Mouse (Mus musculus) cerebellum, adult 8-10 months (tissue): ENCODE results near the gene Cmtm2b.
"Not testable (repeated sequence)": the region's sequence is repeated elsewhere in the genome, so short reads cannot be mapped to it uniquely, and the experiment has no call there.

ENCODE experiments used
- DNase-seq: peaks from one replicate; pipeline ENCODE4 v3.0.0; 2022

Cmtm2b gene

DNA sequence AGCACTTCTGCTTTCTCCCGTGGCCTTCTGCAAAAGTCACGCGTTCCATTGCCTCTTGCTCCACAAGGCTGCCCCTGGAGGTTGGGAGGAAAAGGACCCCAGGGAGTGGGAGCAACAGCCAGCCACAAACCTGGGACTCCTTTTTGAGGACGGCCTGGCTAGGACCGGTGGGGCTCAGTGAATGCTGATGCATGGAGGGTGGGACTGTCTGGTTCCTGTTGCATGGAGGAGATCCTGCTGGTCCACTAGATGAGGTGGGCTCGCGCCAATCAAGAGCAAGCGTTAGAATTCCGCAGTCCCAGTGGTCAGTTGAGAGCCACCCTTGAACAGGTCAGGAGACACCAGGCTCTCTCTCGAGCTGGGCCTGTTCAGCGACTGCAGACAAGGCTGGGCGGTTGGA, at the start of gene Cmtm2b:
Cmtm2b (plus strand) TSS at position 301 of the 400 bp plus-strand sequence.
- DNase-seq: not testable (repeated sequence)

DNA sequence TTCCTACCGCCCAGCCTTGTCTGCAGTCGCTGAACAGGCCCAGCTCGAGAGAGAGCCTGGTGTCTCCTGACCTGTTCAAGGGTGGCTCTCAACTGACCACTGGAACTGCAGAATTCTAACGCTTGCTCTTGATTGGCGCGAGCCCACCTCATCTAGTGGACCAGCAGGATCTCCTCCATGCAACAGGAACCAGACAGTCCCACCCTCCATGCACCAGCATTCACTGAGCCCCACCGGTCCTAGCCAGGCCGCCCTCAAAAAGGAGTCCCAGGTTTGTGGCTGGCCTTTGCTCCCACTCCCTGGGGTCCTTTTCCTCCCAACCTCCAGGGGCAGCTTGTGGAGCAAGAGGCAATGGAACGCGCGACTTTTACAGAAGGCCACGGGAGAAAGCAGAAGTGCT, 28.9 kb upstream of the Cmtm2b start, which contains the start of gene Cmtm2a:
Cmtm2a (minus strand) TSS at position 101 of the 400 bp plus-strand sequence.
- not testable (repeated sequence) for DNase-seq

DNA sequence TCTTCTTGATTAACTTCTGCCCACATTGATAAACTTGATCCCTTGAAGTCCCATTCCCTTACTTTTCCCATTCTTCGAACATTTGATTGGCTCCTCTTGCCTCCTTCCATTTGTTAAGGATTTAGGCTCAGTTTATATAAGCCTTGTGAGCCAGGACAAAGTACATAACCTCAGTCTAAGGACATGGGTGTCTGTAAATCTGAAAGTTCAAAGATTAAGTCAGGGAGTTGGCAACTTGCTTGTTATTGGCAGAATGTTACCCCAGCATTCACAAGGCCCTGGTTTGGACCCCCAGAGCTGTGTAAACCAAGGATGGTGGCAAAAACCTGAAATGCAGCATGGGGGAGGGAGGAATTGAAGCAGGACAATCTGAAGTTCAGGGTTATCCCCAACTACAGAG, 27.6 kb upstream of the Cmtm2b start:
- DNase-seq: no peak

GRCm38 (mm10) chr8:104301577-104301976, 20.5 kb upstream of the Cmtm2b start:
- DNase-seq: not testable (repeated sequence)

DNA sequence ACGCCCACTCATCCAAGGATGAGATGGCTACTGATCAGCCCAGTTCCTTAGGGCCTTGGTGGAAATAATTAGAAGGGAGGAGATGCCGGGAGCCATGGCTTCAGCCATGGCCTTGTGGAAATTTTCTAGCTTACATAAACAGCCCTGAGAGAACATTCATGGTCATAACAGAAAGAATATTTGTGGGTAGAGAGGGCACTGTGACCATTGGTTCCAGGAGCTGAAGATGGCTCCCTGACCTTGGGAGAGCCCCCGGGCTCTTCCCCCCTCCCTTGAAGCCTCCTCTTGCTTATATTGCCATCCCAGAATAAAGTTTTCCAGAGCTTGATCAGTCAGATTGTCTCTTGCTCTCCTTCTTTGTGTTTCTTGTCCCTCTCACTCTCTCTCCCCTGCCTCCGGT, 19.5 kb upstream of the Cmtm2b start:
- DNase-seq: not testable (repeated sequence)

GRCm38 (mm10) chr8:104304962-104305361, 17.1 kb upstream of the Cmtm2b start:
- DNase-seq: no peak

GRCm38 (mm10) chr8:104308341-104308740, 13.7 kb upstream of the Cmtm2b start:
- not testable (repeated sequence) for DNase-seq

GRCm38 (mm10) chr8:104309441-104310155, 12.4 kb upstream of the Cmtm2b start, which contains the start of the genes Gm45711 and Cmtm1:
Gene Gm45711, minus strand, starts transcription at chr8:104310081.
Gene Cmtm1, minus strand, starts transcription at chr8:104310145.
- peak; percentile 23 for DNase-seq

GRCm38 (mm10) chr8:104312023-104312422, 10.0 kb upstream of the Cmtm2b start:
- DNase-seq: not testable (repeated sequence)

DNA sequence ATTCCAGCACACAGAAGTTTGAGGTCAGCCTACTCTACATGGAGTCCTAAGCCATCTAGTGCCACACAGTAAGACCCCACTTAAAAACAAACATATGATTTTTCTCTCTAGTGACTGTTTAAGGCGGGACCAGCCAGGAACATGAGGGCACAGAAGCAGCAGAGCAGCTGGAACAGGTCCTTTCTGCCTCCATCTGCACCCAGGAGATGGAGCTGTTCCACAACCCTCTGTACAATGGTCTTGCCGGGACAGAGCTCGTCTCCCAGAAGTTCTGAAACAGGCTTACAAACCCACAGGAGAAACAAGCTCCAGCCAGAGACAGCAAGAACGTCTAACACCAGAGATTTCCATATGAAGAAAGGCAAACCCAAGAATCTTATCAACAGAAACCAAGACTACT, 8.7 kb upstream of the Cmtm2b start:
- no peak for DNase-seq

DNA sequence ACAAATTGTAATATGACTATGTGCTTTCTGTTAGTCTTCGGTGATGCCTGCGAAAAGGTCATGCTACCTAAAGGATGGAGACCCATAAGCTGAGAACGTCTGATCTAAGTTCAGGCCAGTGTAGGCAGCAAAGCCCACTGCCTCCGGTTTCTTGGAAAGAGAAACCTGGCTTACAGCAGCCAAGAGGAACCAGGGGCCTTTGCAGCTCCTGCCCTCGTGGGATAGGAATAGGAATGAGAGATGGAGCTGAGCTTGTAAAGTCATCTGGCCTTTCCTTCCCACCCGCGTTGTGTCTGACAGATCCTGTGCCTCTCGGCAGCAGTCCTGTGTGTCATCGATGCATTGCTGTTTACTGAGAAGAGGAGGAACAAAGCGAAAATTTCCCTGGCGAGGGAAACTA, 763 bp upstream of the Cmtm2b start, which contains the start of gene Gm11020:
Gm11020 (plus strand) TSS at position 301 of the 400 bp plus-strand sequence.
- not testable (repeated sequence) for DNase-seq

- no peak for DNase-seq
These were observed 10.9 kb downstream of the Cmtm2b start for GRCm38 (mm10) chr8:104332665-104333631.

- no peak for DNase-seq
These were observed 11.8 kb downstream of the Cmtm2b start for GRCm38 (mm10) chr8:104333786-104334185.

GRCm38 (mm10) chr8:104334196-104334595, 12.2 kb downstream of the Cmtm2b start:
- DNase-seq: no peak

- DNase-seq: no peak
These were observed 14.8 kb downstream of the Cmtm2b start for GRCm38 (mm10) chr8:104336806-104337205.

- DNase-seq: no peak
These were observed 15.9 kb downstream of the Cmtm2b start for GRCm38 (mm10) chr8:104337890-104338289.

DNA sequence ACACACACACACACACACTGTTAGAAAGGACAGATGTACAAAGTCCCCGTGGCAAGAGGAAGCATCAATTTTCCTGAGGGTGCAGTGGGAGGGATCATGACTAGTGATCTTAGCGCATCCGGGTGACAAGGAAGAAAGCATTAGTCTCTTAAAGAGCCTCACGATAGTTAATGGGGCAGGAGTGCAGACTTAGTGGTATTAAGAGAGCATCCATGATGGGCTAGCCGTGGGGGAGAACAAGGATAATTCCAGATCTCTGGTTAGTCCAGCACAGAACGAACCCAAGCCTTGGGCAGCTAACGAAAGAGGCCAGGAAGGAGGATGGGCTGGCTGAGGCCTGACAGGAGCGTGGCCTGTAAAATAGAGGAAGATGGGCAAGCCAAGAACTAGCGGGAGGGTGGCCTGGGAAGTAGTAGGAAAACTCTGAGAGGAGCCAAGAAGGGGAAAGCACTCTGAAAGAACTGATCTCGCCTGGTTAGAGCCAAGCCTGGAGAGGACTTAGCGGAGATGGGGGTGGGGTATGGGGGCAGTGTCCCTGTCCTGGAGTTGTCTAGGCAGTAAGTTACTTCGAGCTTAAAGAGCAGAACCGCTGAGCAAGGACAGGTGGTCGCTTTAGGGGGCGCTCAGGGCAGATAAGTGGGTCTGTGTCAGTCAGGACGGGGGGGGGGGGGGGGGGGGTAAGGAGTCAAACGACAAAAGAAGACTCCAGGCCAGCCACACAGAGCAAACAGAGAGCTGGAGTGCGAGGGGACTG, 17.4 kb downstream of the Cmtm2b start, which contains the start of gene Cmtm3:
Cmtm3 (plus strand) TSS at position 182 of the 754 bp plus-strand sequence.
- DNase-seq: no peak

DNA sequence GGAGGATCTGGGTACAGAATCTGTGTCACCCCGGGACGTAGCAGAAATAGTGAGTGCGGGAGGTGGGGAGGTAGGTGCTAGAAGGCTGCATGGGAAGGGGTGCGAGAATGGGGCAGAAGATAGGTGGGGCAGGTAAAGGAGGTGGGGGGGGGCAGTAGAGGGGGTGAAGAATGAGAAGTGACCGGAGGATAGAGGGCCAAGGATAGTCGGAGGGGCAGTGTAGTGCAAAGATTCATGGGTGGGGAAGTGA, 17.9 kb downstream of the Cmtm2b start:
- no peak for DNase-seq

GRCm38 (mm10) chr8:104340233-104341105, 18.4 kb downstream of the Cmtm2b start:
- DNase-seq: peak; percentile 41

GRCm38 (mm10) chr8:104341106-104341561, 19.1 kb downstream of the Cmtm2b start:
- no peak for DNase-seq

DNA sequence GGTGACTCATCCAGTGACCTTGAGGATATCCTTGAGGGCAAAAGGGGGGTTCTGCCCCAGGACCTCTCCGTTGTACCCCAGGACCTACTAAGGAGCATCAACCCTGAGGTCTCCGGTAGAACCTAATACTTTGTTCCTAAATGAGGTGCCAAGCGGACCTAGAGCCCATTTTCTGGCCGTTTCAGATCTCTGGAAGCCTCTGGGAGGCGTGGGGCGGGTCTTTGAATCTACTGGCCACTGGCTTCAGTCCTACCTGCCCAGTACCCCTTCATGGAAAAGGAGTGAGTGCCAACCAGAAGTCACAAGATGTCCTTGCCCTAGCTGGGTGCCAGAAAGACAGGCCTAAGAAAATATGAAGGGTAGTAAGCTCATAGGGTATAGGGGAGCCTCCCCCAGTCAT, 19.6 kb downstream of the Cmtm2b start:
- no peak for DNase-seq

DNA sequence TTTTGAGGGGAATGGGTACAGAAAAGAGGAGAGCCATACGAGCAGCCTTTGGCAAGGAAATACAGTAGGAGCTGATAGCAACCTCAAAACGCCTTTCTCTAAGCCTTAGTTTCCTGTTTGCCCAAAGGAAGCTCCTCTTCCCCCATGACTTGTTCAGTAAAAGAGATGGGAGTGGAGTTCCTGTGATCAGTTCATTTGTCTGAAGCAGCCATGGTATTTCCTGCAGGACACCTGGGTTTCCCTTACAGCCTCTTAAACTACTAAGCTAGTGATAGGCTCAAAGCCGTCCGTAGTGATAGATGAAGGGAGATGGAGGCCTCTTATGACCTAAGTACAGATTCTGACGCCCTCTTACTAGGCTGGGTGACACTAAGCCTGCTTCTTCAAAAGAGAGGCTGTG, 20.4 kb downstream of the Cmtm2b start:
- DNase-seq: no peak
